Mouse (Mus musculus): Measurements from ENCODE around the gene Brd9. TPM values are rescaled to one million over a fixed set of nuclear protein-coding genes. Genes with fewer than 3 reads are reported as not detected.

Brd9 gene
- polyA plus RNA-seq, 1 experiment from 2014 or later = 45.0 TPM

DNA sequence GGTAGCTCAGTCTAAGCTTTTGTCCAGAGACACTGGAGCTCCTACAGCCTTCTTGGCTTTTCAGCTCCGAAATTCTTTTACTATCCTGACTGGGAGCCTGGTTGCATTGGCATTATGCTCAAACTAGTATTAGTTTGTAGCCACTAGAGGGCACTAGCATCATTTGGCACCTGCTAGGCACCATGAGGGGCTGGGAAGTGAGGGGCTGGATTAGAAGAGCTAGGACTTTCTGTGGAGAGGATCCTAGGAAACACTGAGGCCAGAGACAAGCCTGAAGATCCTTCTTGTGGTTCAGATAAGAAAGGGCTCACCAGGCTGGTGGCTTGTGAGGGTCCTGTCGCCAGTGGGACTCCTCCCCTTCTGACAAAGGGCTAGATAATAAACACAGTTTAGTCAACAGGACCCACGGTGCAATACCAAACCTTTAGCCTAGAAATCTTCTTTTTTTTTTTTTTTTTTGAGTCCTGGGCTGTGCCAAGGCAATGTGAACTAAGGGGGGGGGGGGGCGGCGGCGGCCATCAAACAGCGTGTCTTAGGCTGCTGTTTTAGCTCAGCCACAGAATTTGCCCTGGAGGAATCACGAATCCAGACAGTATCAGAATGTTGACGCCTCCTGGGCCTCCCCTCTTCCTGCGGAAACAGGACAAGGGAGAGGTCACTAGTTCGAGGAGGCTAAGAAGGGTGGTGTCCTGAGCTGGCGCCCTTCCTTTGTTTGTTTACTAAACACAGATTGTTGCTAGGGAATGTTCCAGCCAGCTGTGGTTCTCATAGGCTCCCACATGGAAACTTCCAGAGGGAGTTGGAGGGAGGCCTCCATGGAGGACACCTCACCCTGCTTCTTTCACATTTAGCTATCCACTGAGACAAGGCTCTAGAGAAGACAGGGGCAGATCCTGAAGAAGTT, 33.2 kb downstream of the Brd9 start:
- Histone ChIP-seq H3K4me3 (ENCODE audit: low read depth, low read length) (no peak overlapping the region), H3K4me1 (ENCODE audit: control insufficient read depth, insufficient read depth, low read length) (no peaks in the 10 kb centered on the region), H3K36me3 (ENCODE audit: control insufficient read depth, insufficient read depth, low read length) (no peaks in the 10 kb centered on the region), H3K9ac (ENCODE audit: low read depth, low read length) (peak overlapping the region; percentile 37; the same call in 1 of the 2 replicates), H3K9me3 (ENCODE audit: control insufficient read depth, low read length) (no peaks in the 10 kb centered on the region), H3K27me3 (replicated peaks; ENCODE audit: control insufficient read depth, insufficient read depth, low read length) (no peaks in the 10 kb centered on the region), H3K27ac (replicated peaks; ENCODE audit: low read depth, low read length) (no peak overlapping the region), H3K4me2 (ENCODE audit: low read depth, low read length) (peak overlapping the region; percentile 40)
- ATAC-seq (ENCODE audit: low read depth) (peak; percentile 80), DNase-seq (ENCODE audit: low spot score) (peak; percentile 90)
- WGBS = 28% methylated on average over 12 of the region's 12 CpGs

DNA sequence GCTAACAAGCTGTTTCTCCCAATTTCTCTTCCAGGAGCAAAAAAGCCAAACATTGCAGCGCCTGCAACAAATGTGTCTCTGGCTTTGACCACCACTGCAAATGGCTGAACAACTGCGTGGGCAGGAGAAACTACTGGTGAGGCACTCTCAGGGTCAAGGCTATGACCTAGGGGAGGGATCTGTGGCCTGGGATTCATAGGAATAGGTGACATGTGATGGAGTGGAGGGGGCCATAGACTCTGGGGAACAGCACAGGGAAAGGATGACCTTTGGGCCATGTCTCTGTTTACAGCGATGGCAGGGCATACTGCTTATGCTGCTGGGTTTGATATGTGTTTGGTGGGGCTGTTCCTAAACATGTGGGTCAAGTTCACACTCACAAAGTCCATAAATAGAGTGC, 36.9 kb downstream of the Brd9 start:
- Histone ChIP-seq H3K27me3 (replicated peaks; ENCODE audit: control insufficient read depth, insufficient read depth, low read length) (no peaks in the 10 kb centered on the region), H3K9ac (ENCODE audit: low read depth, low read length) (no peak overlapping the region), H3K36me3 (ENCODE audit: control insufficient read depth, insufficient read depth, low read length) (no peaks in the 10 kb centered on the region), H3K27ac (replicated peaks; ENCODE audit: low read depth, low read length) (no peak overlapping the region), H3K9me3 (ENCODE audit: control insufficient read depth, low read length) (no peaks in the 10 kb centered on the region), H3K4me2 (ENCODE audit: low read depth, low read length) (no peak overlapping the region), H3K4me3 (ENCODE audit: low read depth, low read length) (no peak overlapping the region), H3K4me1 (ENCODE audit: control insufficient read depth, insufficient read depth, low read length) (no peaks in the 10 kb centered on the region)
- ATAC-seq (ENCODE audit: low read depth) = no peak
- no peak for DNase-seq (ENCODE audit: low spot score)
- 81% methylated on average over 3 of the region's 3 CpGs for WGBS

DNA sequence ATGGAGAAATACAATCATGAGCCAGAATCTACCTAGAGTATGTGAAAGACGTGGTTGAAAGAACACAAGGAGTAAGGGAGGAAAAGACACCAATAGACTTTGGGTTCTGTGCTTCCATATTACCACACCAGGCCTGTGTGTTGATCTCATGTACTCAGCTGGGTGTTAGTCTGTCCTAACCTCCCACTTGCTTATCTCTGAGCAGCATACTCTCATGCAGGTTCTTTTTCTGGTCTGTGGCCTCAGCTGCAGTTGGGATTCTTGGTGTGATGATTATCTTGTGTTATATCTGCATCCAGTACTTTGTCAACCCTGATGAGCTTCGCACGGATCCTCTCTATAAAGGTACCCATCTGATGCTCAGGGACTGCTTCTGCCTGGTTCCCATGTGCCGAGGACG, 39.3 kb downstream of the Brd9 start:
- ATAC-seq (ENCODE audit: low read depth) (no peak), DNase-seq (ENCODE audit: low spot score) (no peak)
- Histone ChIP-seq H3K36me3 (ENCODE audit: control insufficient read depth, insufficient read depth, low read length) (no peaks in the 10 kb centered on the region), H3K9me3 (ENCODE audit: control insufficient read depth, low read length) (no peaks in the 10 kb centered on the region), H3K27me3 (replicated peaks; ENCODE audit: control insufficient read depth, insufficient read depth, low read length) (no peaks in the 10 kb centered on the region), H3K4me2 (ENCODE audit: low read depth, low read length) (no peak overlapping the region), H3K4me3 (ENCODE audit: low read depth, low read length) (no peak overlapping the region), H3K27ac (replicated peaks; ENCODE audit: low read depth, low read length) (no peak overlapping the region), H3K4me1 (ENCODE audit: control insufficient read depth, insufficient read depth, low read length) (no peaks in the 10 kb centered on the region), H3K9ac (ENCODE audit: low read depth, low read length) (no peak overlapping the region)
- 86% methylated on average over 5 of the region's 5 CpGs for WGBS

DNA sequence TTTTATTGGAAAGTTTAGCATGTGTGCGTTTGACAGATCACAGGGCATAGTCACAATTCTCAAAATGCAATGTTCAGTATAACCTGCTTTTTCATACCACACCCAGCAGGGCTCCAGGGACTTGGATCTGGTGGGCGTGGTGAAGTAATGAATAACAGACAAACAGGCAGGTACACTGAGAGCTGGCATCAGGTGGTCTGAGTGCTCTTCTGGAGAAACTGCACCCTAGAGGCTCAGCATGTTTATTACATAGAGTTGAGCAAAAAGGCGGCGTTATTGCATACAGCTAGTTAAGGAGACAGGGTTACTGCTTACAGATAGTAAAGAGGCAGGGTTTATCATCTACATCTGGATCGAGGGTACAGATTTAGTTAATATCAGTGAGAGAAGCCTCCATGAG, 52.7 kb downstream of the Brd9 start:
- ATAC-seq (ENCODE audit: low read depth) = peak; percentile 79; the same call in 1 of the 2 replicates
- Histone ChIP-seq H3K27ac (replicated peaks; ENCODE audit: low read depth, low read length) (no peak overlapping the region), H3K27me3 (replicated peaks; ENCODE audit: control insufficient read depth, insufficient read depth, low read length) (no peaks in the 10 kb centered on the region), H3K4me2 (ENCODE audit: low read depth, low read length) (no peak overlapping the region), H3K36me3 (ENCODE audit: control insufficient read depth, insufficient read depth, low read length) (no peaks in the 10 kb centered on the region), H3K4me3 (ENCODE audit: low read depth, low read length) (no peak overlapping the region), H3K9me3 (ENCODE audit: control insufficient read depth, low read length) (no peaks in the 10 kb centered on the region), H3K4me1 (ENCODE audit: control insufficient read depth, insufficient read depth, low read length) (no peaks in the 10 kb centered on the region), H3K9ac (ENCODE audit: low read depth, low read length) (no peak overlapping the region)
- DNase-seq (ENCODE audit: low spot score) = peak; percentile 44
- WGBS = 61% methylated on average over 5 of the region's 5 CpGs

DNA sequence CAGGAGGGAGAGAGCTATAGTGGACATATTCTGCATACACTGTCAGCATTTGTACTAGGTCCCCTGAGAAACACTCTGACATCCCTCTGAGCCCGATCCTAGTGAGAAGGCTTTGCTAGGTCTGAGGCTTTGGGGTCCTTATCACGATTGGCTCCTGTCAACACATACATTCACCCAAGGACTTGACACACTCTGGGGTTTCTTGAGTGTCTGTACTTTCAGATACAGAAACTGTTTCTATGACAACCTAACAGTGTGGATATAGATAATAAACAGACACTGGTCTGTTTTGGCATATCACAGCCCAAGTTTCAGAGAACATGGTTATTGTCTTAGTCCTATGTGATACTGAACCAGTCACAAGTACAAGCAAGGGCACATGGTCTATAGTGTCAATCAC, 53.1 kb downstream of the Brd9 start:
- WGBS = 79% methylated on average over 2 of the region's 2 CpGs
- no peaks in the 10 kb centered on the region for H3K36me3 ChIP-seq (ENCODE audit: control insufficient read depth, insufficient read depth, low read length)
- ATAC-seq (ENCODE audit: low read depth) = peak; percentile 22; the same call in 1 of the 2 replicates

DNA sequence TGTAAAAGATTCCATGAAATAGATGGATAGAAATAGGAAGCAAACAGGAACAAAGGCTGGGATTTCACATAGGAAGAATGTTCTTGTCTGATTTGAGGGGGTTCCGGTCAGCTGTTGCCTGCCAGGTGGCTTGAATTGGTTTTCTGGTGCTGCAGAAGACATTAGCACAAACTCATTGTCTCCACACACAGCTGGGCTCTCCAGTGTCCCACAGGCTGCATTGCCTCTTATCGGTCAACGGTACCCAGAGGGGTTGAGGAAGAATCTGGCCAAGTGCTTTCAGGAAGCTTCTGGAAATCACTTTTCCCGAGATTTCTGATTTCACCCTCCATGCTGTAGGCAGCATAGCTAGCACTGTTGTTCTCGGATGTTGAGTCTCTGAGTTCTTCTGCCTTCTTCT, 53.7 kb downstream of the Brd9 start:
- no peak overlapping the region for H3K4me2 ChIP-seq (ENCODE audit: low read depth, low read length)
- H3K36me3 ChIP-seq (ENCODE audit: control insufficient read depth, insufficient read depth, low read length) = no peaks in the 10 kb centered on the region
- no peaks in the 10 kb centered on the region for H3K27me3 ChIP-seq (replicated peaks; ENCODE audit: control insufficient read depth, insufficient read depth, low read length)
- H3K9me3 ChIP-seq (ENCODE audit: control insufficient read depth, low read length) = no peaks in the 10 kb centered on the region
- no peak for ATAC-seq (ENCODE audit: low read depth)
- 81% methylated on average over 5 of the region's 5 CpGs for WGBS
- no peak overlapping the region for H3K4me3 ChIP-seq (ENCODE audit: low read depth, low read length)
- H3K9ac ChIP-seq (ENCODE audit: low read depth, low read length) = no peak overlapping the region
- DNase-seq (ENCODE audit: low spot score) = no peak
- H3K27ac ChIP-seq (replicated peaks; ENCODE audit: low read depth, low read length) = no peak overlapping the region
- no peaks in the 10 kb centered on the region for H3K4me1 ChIP-seq (ENCODE audit: control insufficient read depth, insufficient read depth, low read length)

More for the DNA sequence above, 53.1 kb downstream of the Brd9 start:
- DNase-seq (ENCODE audit: low spot score) = no peak
- no peak overlapping the region for H3K4me2 ChIP-seq (ENCODE audit: low read depth, low read length)
- no peak overlapping the region for H3K27ac ChIP-seq (replicated peaks; ENCODE audit: low read depth, low read length)
- H3K4me3 ChIP-seq (ENCODE audit: low read depth, low read length) = no peak overlapping the region
- H3K9ac ChIP-seq (ENCODE audit: low read depth, low read length) = no peak overlapping the region
- no peaks in the 10 kb centered on the region for H3K27me3 ChIP-seq (replicated peaks; ENCODE audit: control insufficient read depth, insufficient read depth, low read length)
- H3K9me3 ChIP-seq (ENCODE audit: control insufficient read depth, low read length) = no peaks in the 10 kb centered on the region
- H3K4me1 ChIP-seq (ENCODE audit: control insufficient read depth, insufficient read depth, low read length) = no peaks in the 10 kb centered on the region

DNA sequence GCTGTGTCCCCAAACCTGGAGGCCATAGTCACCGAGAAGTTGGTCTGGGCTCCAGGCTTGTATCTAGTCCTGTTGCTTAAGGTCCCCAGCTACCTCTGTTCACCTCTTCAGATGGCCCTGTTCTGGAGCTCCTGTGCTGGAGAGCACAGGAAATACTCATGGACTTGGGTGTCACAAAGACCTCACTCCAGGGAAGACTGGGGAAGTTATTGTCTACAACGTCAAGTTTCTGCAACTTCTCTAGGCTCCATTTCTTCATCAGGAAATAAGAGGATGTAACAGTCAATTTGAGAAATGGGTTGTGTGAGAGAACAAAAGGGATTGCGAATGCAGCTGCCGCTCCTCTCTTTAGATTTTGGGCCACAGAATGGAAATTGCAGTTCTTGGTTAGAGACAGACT, 58.8 kb downstream of the Brd9 start:
- H3K9me3 ChIP-seq (ENCODE audit: control insufficient read depth, low read length) = no peaks in the 10 kb centered on the region
- 84% methylated on average over 4 of the region's 4 CpGs for WGBS
- H3K4me2 ChIP-seq (ENCODE audit: low read depth, low read length) = no peak overlapping the region
- no peaks in the 10 kb centered on the region; the same call in 1 of the 2 replicates for H3K27me3 ChIP-seq (replicated peaks; ENCODE audit: control insufficient read depth, insufficient read depth, low read length)
- no peak overlapping the region for H3K4me3 ChIP-seq (ENCODE audit: low read depth, low read length)
- H3K27ac ChIP-seq (replicated peaks; ENCODE audit: low read depth, low read length) = no peak overlapping the region
- H3K36me3 ChIP-seq (ENCODE audit: control insufficient read depth, insufficient read depth, low read length) = no peaks in the 10 kb centered on the region
- no peak overlapping the region for H3K9ac ChIP-seq (ENCODE audit: low read depth, low read length)
- DNase-seq (ENCODE audit: low spot score) (no peak), ATAC-seq (ENCODE audit: low read depth) (no peak)
- H3K4me1 ChIP-seq (ENCODE audit: control insufficient read depth, insufficient read depth, low read length) = no peaks in the 10 kb centered on the region

DNA sequence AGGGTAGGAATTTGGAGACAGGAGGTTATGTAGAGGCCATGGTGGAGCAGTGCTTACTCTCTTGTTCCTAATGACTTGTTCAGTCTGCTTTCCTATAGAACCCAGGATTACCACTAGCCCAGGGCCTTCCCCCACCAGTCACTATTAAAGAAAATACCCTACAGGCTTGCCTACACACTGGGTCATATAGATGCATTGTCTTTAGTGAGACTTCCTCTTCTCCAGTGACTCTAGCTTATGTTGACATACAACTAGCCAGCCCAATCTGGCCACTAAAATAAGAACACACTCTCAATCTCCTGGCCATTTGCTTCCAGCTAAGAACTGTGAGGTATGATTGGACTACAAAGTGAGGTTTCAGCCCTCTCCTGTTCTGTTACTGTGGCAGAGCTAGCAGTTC, 62.9 kb downstream of the Brd9 start:
- H3K27me3 ChIP-seq (replicated peaks; ENCODE audit: control insufficient read depth, insufficient read depth, low read length) = no peaks in the 10 kb centered on the region; the same call in 1 of the 2 replicates
- no peak overlapping the region for H3K4me2 ChIP-seq (ENCODE audit: low read depth, low read length)
- no peak overlapping the region for H3K4me3 ChIP-seq (ENCODE audit: low read depth, low read length)
- H3K9me3 ChIP-seq (ENCODE audit: control insufficient read depth, low read length) = no peaks in the 10 kb centered on the region
- H3K36me3 ChIP-seq (ENCODE audit: control insufficient read depth, insufficient read depth, low read length) = no peaks in the 10 kb centered on the region
- no peak for DNase-seq (ENCODE audit: low spot score)
- no peaks in the 10 kb centered on the region for H3K4me1 ChIP-seq (ENCODE audit: control insufficient read depth, insufficient read depth, low read length)
- no peak overlapping the region for H3K27ac ChIP-seq (replicated peaks; ENCODE audit: low read depth, low read length)
- ATAC-seq (ENCODE audit: low read depth) = no peak
- H3K9ac ChIP-seq (ENCODE audit: low read depth, low read length) = no peak overlapping the region

DNA sequence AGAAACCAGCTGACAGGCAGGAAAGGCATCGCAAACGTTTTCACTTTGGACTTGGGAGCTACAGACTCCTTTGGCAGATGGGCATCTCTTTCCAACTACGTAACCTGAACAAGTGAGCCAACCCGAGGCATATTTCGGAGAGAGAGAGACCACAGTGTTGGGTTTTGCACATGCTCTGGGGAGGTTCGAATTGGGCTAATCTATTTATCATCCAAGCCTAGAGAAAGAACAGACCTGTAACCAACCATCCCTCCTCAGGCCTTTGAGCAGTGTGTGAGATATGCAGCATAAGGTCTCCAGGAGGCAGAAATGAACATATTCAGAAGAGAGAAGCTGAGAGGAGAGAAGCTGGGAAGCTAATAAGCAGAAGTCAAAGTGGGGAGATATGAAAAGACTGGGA, 63.4 kb downstream of the Brd9 start:
- Histone ChIP-seq H3K9me3 (ENCODE audit: control insufficient read depth, low read length) (no peaks in the 10 kb centered on the region), H3K27ac (replicated peaks; ENCODE audit: low read depth, low read length) (no peak overlapping the region), H3K4me1 (ENCODE audit: control insufficient read depth, insufficient read depth, low read length) (no peaks in the 10 kb centered on the region), H3K36me3 (ENCODE audit: control insufficient read depth, insufficient read depth, low read length) (no peaks in the 10 kb centered on the region), H3K9ac (ENCODE audit: low read depth, low read length) (no peak overlapping the region), H3K4me2 (ENCODE audit: low read depth, low read length) (no peak overlapping the region), H3K4me3 (ENCODE audit: low read depth, low read length) (no peak overlapping the region), H3K27me3 (replicated peaks; ENCODE audit: control insufficient read depth, insufficient read depth, low read length) (no peaks in the 10 kb centered on the region; the same call in 1 of the 2 replicates)
- ATAC-seq (ENCODE audit: low read depth) (no peak), DNase-seq (ENCODE audit: low spot score) (no peak)
- 74% methylated on average over 6 of the region's 6 CpGs for WGBS

Data from embryonic facial prominence, embryonic 14.5 days (tissue).